Mouse (Mus musculus): ENCODE data around the gene Atrnl1. TPM values are rescaled to one million over a fixed set of nuclear protein-coding genes. Genes with fewer than 3 reads are reported as not detected.

Atrnl1 gene
- total RNA-seq, 2 experiments from 2014 or later: 4.4 to 5.0 TPM

GRCm38 (mm10) chr19:58068958-58069357, 458.1 kb downstream of the Atrnl1 start:
- no peak for DNase-seq (ENCODE audit: low spot score)

GRCm38 (mm10) chr19:58072404-58072803, 461.6 kb downstream of the Atrnl1 start:
- DNase-seq (ENCODE audit: low spot score): no peak

DNA sequence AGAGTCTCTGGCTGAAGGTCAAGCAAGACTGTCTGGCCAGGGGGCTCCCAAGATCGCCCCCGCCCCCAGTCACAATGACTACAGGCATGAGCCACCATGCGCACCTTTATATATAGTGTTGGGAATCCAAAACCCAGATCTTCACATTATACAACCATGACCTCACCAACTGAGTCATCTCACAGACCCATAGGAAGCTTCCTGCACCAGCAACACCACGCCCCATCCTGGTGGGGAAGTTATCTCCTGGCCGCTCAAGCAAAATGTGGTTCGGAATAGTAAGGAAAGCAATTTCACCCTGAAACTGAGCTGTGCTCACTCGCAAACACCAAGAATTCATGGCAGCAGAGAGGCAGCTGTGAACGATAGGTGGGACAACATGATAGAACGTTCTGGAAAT, 462.0 kb downstream of the Atrnl1 start:
- DNase-seq (ENCODE audit: low spot score): no peak

- no peak for DNase-seq (ENCODE audit: low spot score)
Measured at GRCm38 (mm10) chr19:58075252-58075651, 464.4 kb downstream of the Atrnl1 start.

DNA sequence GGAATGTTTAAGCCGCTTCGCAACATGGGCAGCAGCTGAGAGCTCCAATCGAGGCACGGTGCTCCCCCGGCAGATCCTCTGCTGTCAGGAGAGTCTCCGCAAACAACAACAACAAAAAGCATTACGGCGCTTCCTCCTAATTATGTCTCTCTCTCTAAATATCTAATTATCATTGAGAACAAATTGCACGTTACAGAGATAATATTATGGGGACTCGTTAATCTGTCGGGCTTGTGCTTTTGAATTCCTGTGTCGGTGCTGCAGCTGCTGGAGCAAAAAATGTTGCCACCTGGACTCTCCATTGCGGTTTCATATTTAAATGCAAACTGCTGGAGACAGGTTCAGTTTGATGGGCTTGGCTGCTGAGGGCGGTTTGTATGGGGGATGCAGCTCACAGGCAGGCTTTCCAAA, 466.1 kb downstream of the Atrnl1 start:
- no peak for DNase-seq (ENCODE audit: low spot score)

- DNase-seq (ENCODE audit: low spot score): no peak
Measured at GRCm38 (mm10) chr19:58077529-58078070, 466.8 kb downstream of the Atrnl1 start.

GRCm38 (mm10) chr19:58080168-58080567, 469.3 kb downstream of the Atrnl1 start:
- peak; percentile 7 for DNase-seq (ENCODE audit: low spot score)

- DNase-seq (ENCODE audit: low spot score): no peak
Measured at GRCm38 (mm10) chr19:58082751-58083150, 471.9 kb downstream of the Atrnl1 start.

DNA sequence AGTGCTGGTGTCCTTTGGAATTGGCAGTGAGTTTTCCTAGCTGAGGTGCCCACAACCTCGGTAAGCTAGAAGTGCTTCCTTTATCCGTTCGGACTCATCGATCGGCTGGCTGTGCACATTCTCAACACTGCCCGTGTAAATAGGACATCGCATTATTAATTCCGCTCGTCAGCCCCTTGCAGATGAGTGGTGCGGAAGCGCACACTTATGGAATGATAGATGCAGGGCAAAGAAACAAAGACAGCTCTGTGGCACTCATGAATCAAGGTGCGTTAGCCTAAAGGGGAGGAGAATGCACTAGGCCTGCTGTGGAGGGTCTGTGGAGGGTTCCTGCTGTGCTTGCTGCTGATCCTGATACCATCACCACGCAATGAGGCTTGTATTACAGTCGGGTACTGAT, 474.0 kb downstream of the Atrnl1 start:
- no peak for DNase-seq (ENCODE audit: low spot score)

DNA sequence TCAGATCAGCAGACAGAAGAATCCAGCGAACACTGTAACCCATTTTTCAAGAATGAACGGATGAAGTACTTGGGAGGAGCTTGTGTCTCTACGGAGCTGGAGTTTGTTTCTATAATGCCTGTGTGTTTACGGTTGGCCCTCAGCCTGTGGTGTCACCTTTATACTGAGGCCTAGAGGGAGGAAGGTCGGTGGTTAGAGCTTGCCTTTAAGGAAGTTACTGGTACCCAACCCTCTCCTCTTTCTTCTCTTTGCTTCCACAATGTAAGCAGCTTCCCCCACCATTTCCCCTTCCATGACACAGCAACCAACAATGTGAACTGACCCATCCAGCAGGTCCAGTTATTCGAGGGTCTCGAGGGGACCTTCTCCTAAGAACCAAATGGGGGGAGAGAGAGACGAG, 475.9 kb downstream of the Atrnl1 start:
- no peak for DNase-seq (ENCODE audit: low spot score)

DNA sequence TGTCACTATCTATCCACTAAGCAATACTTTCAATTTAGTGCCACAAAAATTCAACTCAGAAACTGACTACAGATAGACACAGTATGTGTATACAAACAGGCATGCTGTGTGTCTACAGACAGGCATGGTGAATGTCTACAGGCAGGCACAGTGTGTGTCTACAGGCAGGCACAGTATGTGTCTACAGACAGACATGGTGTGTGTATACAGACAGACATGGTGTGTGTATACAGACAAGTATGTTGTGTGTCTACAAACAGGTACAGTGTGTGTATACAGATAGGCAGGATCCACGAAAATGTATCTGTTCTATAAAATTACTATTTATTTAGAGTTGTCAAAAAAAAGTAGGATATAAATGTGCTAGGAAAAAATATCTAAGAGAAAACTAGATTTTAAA, 477.1 kb downstream of the Atrnl1 start:
- no peak for DNase-seq (ENCODE audit: low spot score)

DNA sequence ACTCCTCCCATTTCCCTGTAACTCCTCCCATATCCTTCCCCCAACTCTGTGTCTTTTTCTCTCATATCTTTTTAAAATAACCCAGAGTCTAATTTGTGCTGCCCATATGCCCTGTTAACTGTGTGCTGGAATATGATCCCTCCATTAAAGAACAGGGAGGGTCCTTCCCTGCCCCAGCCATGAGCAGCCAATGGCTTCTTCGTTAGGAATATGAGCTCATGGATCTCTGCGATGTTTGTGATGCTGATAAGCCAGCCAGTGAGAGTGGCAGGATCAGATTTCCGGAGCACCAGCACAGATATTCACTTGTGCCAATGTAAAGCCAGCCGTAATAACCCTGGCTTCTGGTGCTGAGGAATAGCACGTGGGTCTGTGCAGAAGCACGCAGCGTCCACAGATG, 477.6 kb downstream of the Atrnl1 start:
- no peak for DNase-seq (ENCODE audit: low spot score)

- DNase-seq (ENCODE audit: low spot score): no peak
Measured at GRCm38 (mm10) chr19:58091911-58092310, 481.1 kb downstream of the Atrnl1 start.

DNA sequence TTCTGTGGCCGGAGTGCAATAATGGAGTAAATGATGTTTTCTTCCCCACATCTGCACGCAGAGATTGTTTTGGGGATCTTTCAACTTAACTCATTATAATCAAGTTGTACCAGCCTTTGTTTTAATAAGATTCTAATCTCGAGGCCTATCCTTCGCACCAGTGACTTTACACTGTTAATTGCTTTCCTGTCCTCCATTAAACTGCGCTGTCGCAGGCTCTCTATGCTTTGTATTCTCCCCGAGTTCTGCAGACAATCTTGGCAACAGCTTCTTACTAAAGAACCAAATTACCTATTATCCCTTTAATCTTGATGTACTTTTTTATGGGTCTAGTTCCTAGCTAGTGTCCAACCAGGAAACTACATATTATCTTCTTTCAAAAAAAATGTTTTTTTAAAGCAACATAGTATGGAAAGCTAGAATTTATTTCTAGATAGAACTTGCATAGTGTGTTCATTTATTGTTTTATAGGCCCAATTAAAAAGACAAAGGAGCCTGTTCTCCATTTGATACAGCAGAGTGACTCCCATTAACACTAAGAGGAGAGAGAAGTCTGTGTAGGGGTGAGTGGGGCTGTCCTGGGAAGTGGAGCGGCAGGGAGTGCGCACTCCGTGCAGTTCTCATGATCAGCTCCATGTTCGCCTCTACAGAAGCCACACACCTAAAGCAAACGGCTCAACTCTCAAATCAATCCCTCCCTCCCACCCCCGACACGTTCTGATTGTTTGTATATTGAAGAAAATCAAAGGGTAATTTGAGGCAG, 484.1 kb downstream of the Atrnl1 start:
- DNase-seq (ENCODE audit: low spot score): no peak

- no peak for DNase-seq (ENCODE audit: low spot score)
Measured at GRCm38 (mm10) chr19:58095776-58096175, 484.9 kb downstream of the Atrnl1 start.

DNA sequence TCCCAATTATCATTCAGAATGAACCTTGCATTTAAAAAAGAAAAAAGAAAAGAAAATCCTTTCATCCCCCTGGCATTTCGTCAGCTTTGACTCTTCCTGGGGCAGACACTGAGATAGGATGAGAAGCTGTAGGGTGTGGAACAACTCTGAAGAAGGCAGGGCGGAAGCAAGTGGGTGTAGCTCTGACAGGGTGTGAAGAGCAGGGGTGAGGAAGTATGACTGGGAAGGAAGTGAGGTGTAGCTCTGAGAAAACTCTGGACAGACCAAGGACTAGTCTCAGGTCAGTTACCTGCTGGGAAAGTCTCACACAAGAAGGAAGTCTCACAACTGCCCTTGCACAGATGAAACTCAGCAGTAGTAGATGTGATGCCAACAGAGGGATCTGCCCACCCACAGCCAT, 486.4 kb downstream of the Atrnl1 start:
- no peak for DNase-seq (ENCODE audit: low spot score)

GRCm38 (mm10) chr19:58099539-58099938, 488.7 kb downstream of the Atrnl1 start:
- no peak for DNase-seq (ENCODE audit: low spot score)

- DNase-seq (ENCODE audit: low spot score): no peak
Measured at GRCm38 (mm10) chr19:58100381-58100780, 489.5 kb downstream of the Atrnl1 start.

- DNase-seq (ENCODE audit: low spot score): no peak
Measured at GRCm38 (mm10) chr19:58104544-58104943, 493.7 kb downstream of the Atrnl1 start.

- DNase-seq (ENCODE audit: low spot score): no peak
Measured at GRCm38 (mm10) chr19:58107632-58108031, 496.8 kb downstream of the Atrnl1 start.

DNA sequence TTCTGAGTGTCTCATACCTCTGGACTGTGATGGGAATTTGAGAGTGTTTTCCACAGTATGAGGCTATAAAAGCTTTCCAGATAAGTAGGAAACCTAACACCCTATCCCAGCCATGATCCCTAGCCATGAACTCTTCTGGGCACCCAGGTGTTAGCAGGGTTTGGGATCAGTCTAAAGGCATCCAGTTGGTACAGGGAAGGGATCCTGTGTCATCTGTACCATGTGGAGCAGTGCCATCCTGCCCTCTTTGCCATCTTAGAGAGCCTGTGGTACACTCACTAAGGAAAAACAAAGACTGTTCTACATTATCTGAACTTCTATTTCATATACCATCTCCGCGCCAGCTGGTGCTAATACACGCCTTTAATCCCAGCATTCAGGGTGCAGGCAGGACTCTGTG, 499.7 kb downstream of the Atrnl1 start:
- no peak for DNase-seq (ENCODE audit: low spot score)

DNA sequence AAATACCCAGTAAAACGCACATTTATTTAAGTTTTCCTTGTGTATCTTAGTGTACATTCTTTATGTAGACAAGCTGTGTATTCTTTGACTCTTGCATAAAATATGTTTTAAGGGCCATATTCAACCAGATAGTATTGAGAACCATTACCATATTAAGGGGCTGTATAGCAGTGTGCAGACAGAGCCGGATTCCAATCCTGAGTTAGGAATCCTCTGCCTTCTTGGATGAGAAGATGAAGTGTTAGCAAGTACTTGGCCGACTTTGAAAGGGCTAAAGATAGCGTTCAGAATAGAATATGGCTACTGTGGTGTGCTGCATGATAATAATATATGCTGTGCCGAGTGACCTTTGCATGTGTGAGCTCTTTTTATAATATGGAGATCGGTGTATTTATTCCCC, 500.5 kb downstream of the Atrnl1 start:
- DNase-seq (ENCODE audit: low spot score): no peak

DNA sequence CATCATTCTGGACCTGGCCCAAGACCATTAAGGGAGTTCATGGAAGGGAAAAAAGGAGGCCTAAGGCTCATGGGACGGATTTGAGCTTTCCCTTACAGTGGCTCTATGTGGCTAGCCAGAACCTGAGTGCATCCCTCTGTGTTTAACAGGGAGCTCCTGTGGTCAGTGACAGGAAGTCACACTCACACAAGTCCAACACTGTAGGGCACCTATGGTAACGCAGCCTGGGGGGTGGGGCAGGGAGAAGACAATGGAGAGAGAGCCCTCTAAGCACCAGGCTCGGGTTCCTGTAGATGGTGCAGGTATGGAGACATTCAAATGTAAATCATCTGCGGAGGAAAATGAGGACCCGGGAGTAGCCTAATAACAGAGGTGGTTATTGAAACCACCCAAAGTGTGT, 501.3 kb downstream of the Atrnl1 start:
- DNase-seq (ENCODE audit: low spot score): no peak

All from gastrocnemius, adult 18-20 months (tissue).